Mouse (Mus musculus): Measurements from ENCODE around the gene Zfp346. TPM values are rescaled to one million over a fixed set of nuclear protein-coding genes. Genes with fewer than 3 reads are reported as not detected.
A peak's percentile ranks its signal among the peaks of the same experiment; 100 is the strongest.

The Zfp346 gene
- 24.8 and 32.8 TPM in 2 replicates for total RNA-seq (2014; rRNA removed)
- polyA plus RNA-seq (2015; fragmentation: Nextera tagmentation; extraction: Ambion mirVana), result 14.4 and 20.5 TPM in 2 replicates

- ATAC-seq, result peak; percentile 93
- under 1% methylated on average over 66 of the region's 66 CpGs for WGBS
Observed at GRCm38 (mm10) chr13:55105045-55105952, at the start of gene Zfp346. Zfp346 (plus strand) TSS chr13:55105311.

DNA sequence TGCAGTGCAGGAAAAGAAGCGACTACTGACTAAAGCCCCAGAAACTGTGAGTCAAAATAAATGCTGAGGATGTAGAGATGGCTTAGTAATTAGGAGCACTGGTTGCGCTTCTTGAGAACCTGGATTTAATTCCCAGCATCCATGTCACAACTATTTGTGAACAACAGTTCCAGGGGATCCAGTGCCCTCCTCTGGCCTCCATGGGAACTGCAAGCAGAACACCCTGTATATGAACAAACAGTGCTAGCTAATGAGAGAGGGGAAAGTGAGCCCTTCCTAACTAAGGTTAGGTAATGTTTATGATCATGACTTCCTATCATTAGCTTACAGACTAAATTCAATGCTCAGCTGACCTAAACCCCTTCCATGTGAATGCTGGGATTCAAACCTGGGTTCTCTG lies 47.1 kb upstream of the Zfp346 start:
- peak; percentile 58 for TF ChIP-seq CTCF (IDR thresholded peaks at IDR 0.05; ENCODE audit: low read depth)
- ATAC-seq, result no peak
- Histone ChIP-seq H3K4me3 (ENCODE audit: low read depth, low read length) (no peak overlapping the region), H3K9me3 (ENCODE audit: low read length) (no peaks in the 10 kb centered on the region), H3K4me1 (ENCODE audit: insufficient read depth) (no peaks in the 10 kb centered on the region), H3K27me3 (ENCODE audit: insufficient read depth, low read length) (no peaks in the 10 kb centered on the region), H3K36me3 (ENCODE audit: insufficient read depth) (no peaks in the 10 kb centered on the region), H3K27ac (ENCODE audit: low read depth, low read length) (no peak overlapping the region), H3K4me2 (ENCODE audit: low read depth) (no peak overlapping the region), H3K9ac (no peak overlapping the region)
- 97% methylated on average over 2 of the region's 2 CpGs for WGBS
- no peak for DNase-seq

More at GRCm38 (mm10) chr13:55105045-55105952, at the start of gene Zfp346:
- peak; percentile 96 for DNase-seq
- H3K27me3 ChIP-seq (ENCODE audit: insufficient read depth, low read length), result no peaks in the 10 kb centered on the region
- no peaks in the 10 kb centered on the region; the same call in 1 of the 2 replicates for H3K36me3 ChIP-seq (ENCODE audit: insufficient read depth)
- peak; percentile 62 for TF ChIP-seq CTCF (IDR thresholded peaks at IDR 0.05; ENCODE audit: low read depth)
- peak within 1 kb of the TSS; percentile 73 for H3K4me2 ChIP-seq (ENCODE audit: low read depth)
- H3K4me1 ChIP-seq (ENCODE audit: insufficient read depth), result peaks cover 7% of the 10 kb centered on the region
- no peaks in the 10 kb centered on the region for H3K9me3 ChIP-seq (ENCODE audit: low read length)
- H3K27ac ChIP-seq (ENCODE audit: low read depth, low read length), result peak within 1 kb of the TSS; percentile 79
- H3K4me3 ChIP-seq (ENCODE audit: low read depth, low read length), result peak within 1 kb of the TSS; percentile 62
- peak within 1 kb of the TSS; percentile 76 for H3K9ac ChIP-seq

DNA sequence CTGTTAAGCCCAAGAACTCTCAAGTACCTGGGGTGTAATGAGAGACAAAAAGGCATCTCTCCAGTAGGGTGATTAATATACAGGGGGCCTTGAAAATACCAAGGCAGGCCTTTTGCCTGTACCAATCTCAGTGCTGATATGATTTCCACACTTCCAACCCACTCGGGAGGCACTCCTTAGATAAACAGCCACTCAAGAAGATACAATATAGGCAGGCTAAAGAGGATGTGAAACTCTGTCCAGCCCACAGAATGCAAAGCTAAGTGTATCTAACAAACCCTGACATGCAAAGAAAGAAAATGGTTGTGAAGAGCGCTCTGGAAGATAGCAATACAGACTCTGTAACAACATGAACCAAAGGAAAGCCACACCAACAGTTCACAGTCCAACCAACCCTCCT lies 41.8 kb upstream of the Zfp346 start:
- 92% methylated on average over 2 of the region's 2 CpGs for WGBS
- Histone ChIP-seq H3K4me1 (ENCODE audit: insufficient read depth) (no peaks in the 10 kb centered on the region), H3K27me3 (ENCODE audit: insufficient read depth, low read length) (no peaks in the 10 kb centered on the region), H3K27ac (ENCODE audit: low read depth, low read length) (no peak overlapping the region), H3K9me3 (ENCODE audit: low read length) (no peaks in the 10 kb centered on the region), H3K4me3 (ENCODE audit: low read depth, low read length) (no peak overlapping the region), H3K36me3 (ENCODE audit: insufficient read depth) (no peaks in the 10 kb centered on the region), H3K4me2 (ENCODE audit: low read depth) (no peak overlapping the region), H3K9ac (no peak overlapping the region)
- ATAC-seq (no peak), DNase-seq (no peak)
- TF ChIP-seq CTCF (IDR thresholded peaks at IDR 0.05; ENCODE audit: low read depth), result no peak

GRCm38 (mm10) chr13:55069719-55070118 lies 35.4 kb upstream of the Zfp346 start:
- ATAC-seq, result no peak
- no peak overlapping the region for H3K9ac ChIP-seq
- WGBS, result 84% methylated on average over 7 of the region's 7 CpGs
- no peak overlapping the region for H3K27ac ChIP-seq (ENCODE audit: low read depth, low read length)
- H3K4me1 ChIP-seq (ENCODE audit: insufficient read depth), result no peaks in the 10 kb centered on the region
- H3K4me2 ChIP-seq (ENCODE audit: low read depth), result no peak overlapping the region
- H3K27me3 ChIP-seq (ENCODE audit: insufficient read depth, low read length), result no peaks in the 10 kb centered on the region
- DNase-seq, result no peak
- H3K36me3 ChIP-seq (ENCODE audit: insufficient read depth), result no peaks in the 10 kb centered on the region
- no peak for TF ChIP-seq CTCF (IDR thresholded peaks at IDR 0.05; ENCODE audit: low read depth)
- H3K4me3 ChIP-seq (ENCODE audit: low read depth, low read length), result no peak overlapping the region
- no peaks in the 10 kb centered on the region for H3K9me3 ChIP-seq (ENCODE audit: low read length)

DNA sequence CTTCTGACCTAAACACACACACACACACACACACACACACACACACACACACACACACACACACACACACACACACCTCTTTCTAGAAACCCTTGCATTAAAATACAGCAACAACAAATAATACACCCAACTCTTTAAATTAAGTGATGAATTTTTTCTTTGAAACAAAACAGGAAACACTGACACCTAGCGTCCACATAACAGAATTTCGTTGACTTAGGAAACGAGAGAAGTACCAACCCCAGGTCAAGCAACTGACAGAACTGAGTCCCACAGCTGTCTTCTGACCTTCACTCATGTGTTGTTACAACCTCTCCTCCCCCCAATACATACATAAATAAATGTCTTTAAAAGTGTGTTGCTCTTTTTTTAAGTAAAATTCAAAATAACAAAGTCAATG lies 33.8 kb upstream of the Zfp346 start:
- Histone ChIP-seq H3K4me2 (ENCODE audit: low read depth) (no peak overlapping the region), H3K27me3 (ENCODE audit: insufficient read depth, low read length) (no peaks in the 10 kb centered on the region), H3K4me1 (ENCODE audit: insufficient read depth) (no peaks in the 10 kb centered on the region), H3K9me3 (ENCODE audit: low read length) (no peaks in the 10 kb centered on the region), H3K27ac (ENCODE audit: low read depth, low read length) (no peak overlapping the region), H3K36me3 (ENCODE audit: insufficient read depth) (peaks cover 10% of the 10 kb centered on the region; the same call in 1 of the 2 replicates), H3K9ac (no peak overlapping the region), H3K4me3 (ENCODE audit: low read depth, low read length) (no peak overlapping the region)
- peak; percentile 67 for TF ChIP-seq CTCF (IDR thresholded peaks at IDR 0.05; ENCODE audit: low read depth)
- WGBS, result 0% methylated on average over 3 of the region's 3 CpGs
- DNase-seq, result peak; percentile 70
- ATAC-seq, result no peak

- Histone ChIP-seq H3K4me3 (ENCODE audit: low read depth, low read length) (no peak overlapping the region), H3K36me3 (ENCODE audit: insufficient read depth) (peaks cover 13% of the 10 kb centered on the region; the same call in 1 of the 2 replicates), H3K4me2 (ENCODE audit: low read depth) (no peak overlapping the region), H3K4me1 (ENCODE audit: insufficient read depth) (no peaks in the 10 kb centered on the region), H3K27me3 (ENCODE audit: insufficient read depth, low read length) (no peaks in the 10 kb centered on the region), H3K9me3 (ENCODE audit: low read length) (no peaks in the 10 kb centered on the region), H3K9ac (no peak overlapping the region), H3K27ac (ENCODE audit: low read depth, low read length) (no peak overlapping the region)
- no peak for TF ChIP-seq CTCF (IDR thresholded peaks at IDR 0.05; ENCODE audit: low read depth)
- ATAC-seq (no peak), DNase-seq (no peak)
- 19% methylated on average over 5 of the region's 5 CpGs for WGBS
Observed at GRCm38 (mm10) chr13:55075597-55075996, 29.5 kb upstream of the Zfp346 start.

GRCm38 (mm10) chr13:55092588-55092987 lies 12.5 kb upstream of the Zfp346 start:
- Histone ChIP-seq H3K9ac (no peak overlapping the region), H3K4me1 (ENCODE audit: insufficient read depth) (no peaks in the 10 kb centered on the region), H3K9me3 (ENCODE audit: low read length) (no peaks in the 10 kb centered on the region), H3K4me3 (ENCODE audit: low read depth, low read length) (no peak overlapping the region), H3K4me2 (ENCODE audit: low read depth) (no peak overlapping the region), H3K27ac (ENCODE audit: low read depth, low read length) (no peak overlapping the region), H3K36me3 (ENCODE audit: insufficient read depth) (no peaks in the 10 kb centered on the region; the same call in 1 of the 2 replicates), H3K27me3 (ENCODE audit: insufficient read depth, low read length) (no peaks in the 10 kb centered on the region)
- TF ChIP-seq CTCF (IDR thresholded peaks at IDR 0.05; ENCODE audit: low read depth), result no peak
- DNase-seq, result peak; percentile 26
- no peak for ATAC-seq
- WGBS, result 53% methylated on average over 4 of the region's 4 CpGs

All from forebrain, postnatal 0 days (tissue).